In the genomic region with DNA sequence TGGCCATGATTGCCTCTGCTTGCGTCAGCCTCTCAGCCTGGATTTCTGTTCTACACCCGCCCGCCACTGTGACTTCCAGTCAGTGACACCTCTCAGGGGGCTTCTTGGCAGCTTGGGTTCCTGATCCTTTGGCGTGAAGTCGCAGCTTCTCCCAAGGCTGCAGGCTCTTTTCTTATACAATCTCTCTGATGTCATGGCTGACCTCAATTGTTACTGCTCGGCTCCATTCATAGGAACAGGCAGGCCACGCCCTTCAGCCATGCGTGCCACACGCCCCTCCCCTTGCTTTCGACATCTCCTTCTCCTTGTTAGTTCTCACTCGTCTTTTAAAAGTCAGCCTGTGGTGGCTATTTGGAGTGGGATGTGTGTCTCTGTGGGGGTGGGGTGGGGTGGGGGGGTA, we compare ENCODE assay signal across 18 mouse cellular contexts.
DNase-seq lines count a peak whose midpoint lies in the region; ATAC-seq and TF ChIP-seq lines count a peak whose summit lies in the region.
"Had no signal": no experiment of that assay in that cellular context is flagged by ENCODE, and none has a peak within 500 bp of the region (broad histone marks: within the 10 kb centered on the region; RNA-seq: fewer than 3 reads in every experiment).

No protein-coding gene starts in this region.

- no peak; the same call in 1 of the 2 replicates for TF ChIP-seq CTCF in testis, adult 2 months (IDR thresholded peaks at IDR 0.05; ENCODE audit: control insufficient read depth, insufficient read depth, insufficient replicate concordance, low read depth, low read length)
- TF ChIP-seq CTCF in liver, postnatal 0 days (IDR thresholded peaks at IDR 0.05; ENCODE audit: low read depth): no peak

- H3K27me3 ChIP-seq in embryonic facial prominence, embryonic 11.5 days (ENCODE audit: control insufficient read depth, insufficient read depth, low read length): no peaks in the 10 kb centered on the region
- no peaks in the 10 kb centered on the region for H3K27me3 ChIP-seq in embryonic facial prominence, embryonic 10.5 days (replicated peaks; ENCODE audit: low read depth, poor library complexity, severe bottlenecking)
- no peaks in the 10 kb centered on the region for H3K27me3 ChIP-seq in testis, adult 2 months (ENCODE audit: control insufficient read depth, insufficient read depth, low read length)
- no peaks in the 10 kb centered on the region for H3K27me3 ChIP-seq in liver, postnatal 0 days (ENCODE audit: insufficient read depth, low read length)
- H3K27me3 ChIP-seq: hindbrain, embryonic 15.5 days had no signal

- no peak for TF ChIP-seq EP300 in liver, postnatal 0 days (IDR thresholded peaks at IDR 0.05; ENCODE audit: low read depth)

- ATAC-seq in embryonic facial prominence, embryonic 11.5 days (replicated peaks; ENCODE audit: insufficient number of reproducible peaks, low FRiP score, low TSS enrichment, low read depth): no peak
- ATAC-seq in liver, postnatal 0 days: no peak
- no peak for ATAC-seq in erythroid progenitor cell, adult 5-6 weeks (replicated peaks; ENCODE audit: low FRiP score, poor library complexity, severe bottlenecking)
- ATAC-seq: intestine, embryonic 16.5 days; Patski had no signal

- peak; percentile 46; the same call in 1 of the 2 replicates for TF ChIP-seq POLR2A in testis, adult 2 months (IDR thresholded peaks at IDR 0.05; ENCODE audit: control insufficient read depth, low read depth, low read length)

- 64% methylated on average over 11 of the region's 11 CpGs for WGBS in embryonic facial prominence, embryonic 11.5 days
- 64% methylated on average over 11 of the region's 11 CpGs for WGBS in embryonic facial prominence, embryonic 10.5 days
- 53% methylated on average over 10 of the region's 11 CpGs for WGBS in liver, postnatal 0 days (ENCODE audit: insufficient replicate concordance)

- H3K9ac ChIP-seq in embryonic facial prominence, embryonic 11.5 days (replicated peaks; ENCODE audit: low read length): no peak overlapping the region
- no peak overlapping the region for H3K9ac ChIP-seq in liver, postnatal 0 days (replicated peaks)
- H3K9ac ChIP-seq: heart, embryonic 13.5 days; hindbrain, embryonic 15.5 days had no signal

- DNase-seq in embryonic facial prominence, embryonic 11.5 days (ENCODE audit: low spot score): peak; percentile 3
- DNase-seq in embryonic facial prominence, embryonic 10.5 days (ENCODE audit: low spot score): no peak
- no peak for DNase-seq in testis, postnatal 10 days (ENCODE audit: low spot score)
- DNase-seq in lung, postnatal 36 days: peak; percentile 56
- no peak for DNase-seq in liver, postnatal 0 days
- DNase-seq in frontal cortex, postnatal 25 days (ENCODE audit: low spot score in 2 of 2): no peak
- DNase-seq: cerebellum, adult 9-10 months; heart, adult 18-20 months; heart, postnatal 36 days; right cerebral cortex, adult 18-20 months had no signal

- H3K27ac ChIP-seq in embryonic facial prominence, embryonic 11.5 days (replicated peaks; ENCODE audit: low read depth, low read length): no peak overlapping the region
- no peak overlapping the region for H3K27ac ChIP-seq in embryonic facial prominence, embryonic 10.5 days (replicated peaks)
- peak overlapping the region; percentile 74 for H3K27ac ChIP-seq in testis, adult 2 months (ENCODE audit: control insufficient read depth, insufficient read depth, low read depth, low read length)
- no peak overlapping the region for H3K27ac ChIP-seq in liver, postnatal 0 days (ENCODE audit: low read depth)
- H3K27ac ChIP-seq: heart, embryonic 13.5 days; hindbrain, embryonic 15.5 days; limb, embryonic 10.5 days; midbrain, embryonic 10.5 days had no signal

- H3K4me2 ChIP-seq in embryonic facial prominence, embryonic 11.5 days (ENCODE audit: low read depth, low read length): no peak overlapping the region
- no peak overlapping the region for H3K4me2 ChIP-seq in liver, postnatal 0 days (ENCODE audit: low read depth, low read length)
- H3K4me2 ChIP-seq: heart, embryonic 13.5 days; hindbrain, embryonic 15.5 days had no signal

- H3K36me3 ChIP-seq in embryonic facial prominence, embryonic 11.5 days (replicated peaks; ENCODE audit: control insufficient read depth, insufficient read depth, low read depth, low read length): no peaks in the 10 kb centered on the region
- no peaks in the 10 kb centered on the region for H3K36me3 ChIP-seq in embryonic facial prominence, embryonic 10.5 days (replicated peaks)
- peaks cover 3% of the 10 kb centered on the region for H3K36me3 ChIP-seq in testis, adult 2 months (ENCODE audit: control insufficient read depth, insufficient read depth, low read length)
- H3K36me3 ChIP-seq in liver, postnatal 0 days (replicated peaks; ENCODE audit: insufficient read depth, low read length): no peaks in the 10 kb centered on the region
- H3K36me3 ChIP-seq: heart, embryonic 13.5 days; hindbrain, embryonic 15.5 days; limb, embryonic 10.5 days; midbrain, embryonic 10.5 days had no signal

- no peak overlapping the region for H3K4me3 ChIP-seq in embryonic facial prominence, embryonic 11.5 days (ENCODE audit: low read depth, low read length)
- no peak overlapping the region for H3K4me3 ChIP-seq in embryonic facial prominence, embryonic 10.5 days
- H3K4me3 ChIP-seq in testis, adult 2 months (ENCODE audit: control insufficient read depth, low read depth, low read length): peak overlapping the region; percentile 76
- H3K4me3 ChIP-seq in liver, postnatal 0 days (ENCODE audit: low read depth, low read length): no peak overlapping the region
- H3K4me3 ChIP-seq: heart, embryonic 13.5 days; hindbrain, embryonic 15.5 days; limb, embryonic 10.5 days; midbrain, embryonic 10.5 days had no signal

- H3K9me3 ChIP-seq in embryonic facial prominence, embryonic 11.5 days (replicated peaks; ENCODE audit: control insufficient read depth, low read length): no peaks in the 10 kb centered on the region
- H3K9me3 ChIP-seq in embryonic facial prominence, embryonic 10.5 days: 0 out of 2 replicates have a peak, but pooled peaks cover 6% of the 10 kb centered on the region
- H3K9me3 ChIP-seq in liver, postnatal 0 days (ENCODE audit: low read length): no peaks in the 10 kb centered on the region
- H3K9me3 ChIP-seq: hindbrain, embryonic 15.5 days; limb, embryonic 10.5 days had no signal

- no peaks in the 10 kb centered on the region; the same call in 1 of the 2 replicates for H3K4me1 ChIP-seq in embryonic facial prominence, embryonic 11.5 days (ENCODE audit: control insufficient read depth, insufficient read depth, low read length)
- H3K4me1 ChIP-seq in embryonic facial prominence, embryonic 10.5 days: peaks cover 5% of the 10 kb centered on the region
- peaks cover 3% of the 10 kb centered on the region for H3K4me1 ChIP-seq in testis, adult 2 months (ENCODE audit: control insufficient read depth, insufficient read depth, low read length)
- no peaks in the 10 kb centered on the region for H3K4me1 ChIP-seq in liver, postnatal 0 days (ENCODE audit: insufficient read depth)

Comparison
In these comparisons a context has a peak if more than half of its experiments do, and no peak if none do; other contexts are left out.
1. DNase-seq: peak in embryonic facial prominence, embryonic 11.5 days (single experiment) and lung, postnatal 36 days (single experiment); none in embryonic facial prominence, embryonic 10.5 days (single experiment), testis, postnatal 10 days (single experiment), liver, postnatal 0 days (single experiment) and frontal cortex, postnatal 25 days (0 of 2).